Mouse (Mus musculus): Measurements from ENCODE around the gene Birc5.

DNA sequence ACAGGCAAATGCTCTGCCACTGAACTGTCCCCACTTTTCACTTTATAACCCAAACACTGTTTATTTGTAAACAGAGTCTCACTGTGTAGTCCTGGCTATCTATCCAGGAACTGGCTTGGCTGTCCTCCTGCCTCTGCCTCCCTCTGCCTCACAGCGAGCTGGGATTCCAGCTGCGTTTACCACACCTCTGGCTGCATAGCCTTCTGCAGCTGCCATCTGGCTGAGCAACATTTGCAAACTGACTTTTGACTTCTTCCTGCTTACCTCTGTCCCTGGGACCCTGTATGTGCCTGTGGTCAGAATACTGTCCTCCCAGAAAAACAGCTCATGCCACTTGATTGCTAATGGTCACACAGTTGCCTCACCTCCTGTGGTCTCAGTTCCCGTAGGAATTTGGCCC is 21.7 kb upstream of the Birc5 start:
- peak in 1 of 3 experiments; percentile 25 for TF ChIP-seq MYOG (IDR thresholded peaks at IDR 0.05; ENCODE audit: control insufficient read depth in 1 of 3, insufficient read depth in 1 of 3, insufficient read length in 2 of 3, low read depth in 2 of 3)
- TF ChIP-seq POLR2A (IDR thresholded peaks at IDR 0.05; ENCODE audit: insufficient read length, low read depth): no peak
- no peak for TF ChIP-seq CEBPB (IDR thresholded peaks at IDR 0.05; ENCODE audit: insufficient read depth, poor library complexity, severe bottlenecking)
- TF ChIP-seq E2F4 (IDR thresholded peaks at IDR 0.05; ENCODE audit: insufficient read depth): no peak
- TF ChIP-seq USF1 (IDR thresholded peaks at IDR 0.05; ENCODE audit: low read depth): no peak
- no peak for TF ChIP-seq MAX (IDR thresholded peaks at IDR 0.05; ENCODE audit: low read depth)
- peak in 2 of 3 experiments; percentile 32 to 44 for TF ChIP-seq MYOD1 (IDR thresholded peaks at IDR 0.05; ENCODE audit: control insufficient read depth in 1 of 3, insufficient read length in 2 of 3, low read depth in 2 of 3)
